Mouse (Mus musculus): Measurements from ENCODE around the gene Sobp.
A peak's percentile ranks its signal among the peaks of the same experiment; 100 is the strongest.

Sobp gene

GRCm38 (mm10) chr10:43174326-43175155 lies at the start of gene Sobp, which contains the start of gene 9030612E09Rik:
Sobp (minus strand) TSS chr10:43174530.
9030612E09Rik (plus strand) TSS chr10:43174704.
- no peak for DNase-seq (ENCODE audit: extremely low spot score, low read depth, low spot score)

GRCm38 (mm10) chr10:43223391-43223790 lies 49.1 kb upstream of the Sobp start:
- no peak for DNase-seq (ENCODE audit: extremely low spot score, low read depth, low spot score)

- DNase-seq (ENCODE audit: extremely low spot score, low read depth, low spot score), result no peak
Measured at GRCm38 (mm10) chr10:43221659-43222058, 47.3 kb upstream of the Sobp start.

GRCm38 (mm10) chr10:43220910-43221625 lies 46.7 kb upstream of the Sobp start, which contains the start of gene Pdss2:
Pdss2 (plus strand) TSS chr10:43221486.
- DNase-seq (ENCODE audit: extremely low spot score, low read depth, low spot score), result peak; percentile 58

GRCm38 (mm10) chr10:43220479-43220878 lies 46.1 kb upstream of the Sobp start:
- no peak for DNase-seq (ENCODE audit: extremely low spot score, low read depth, low spot score)

GRCm38 (mm10) chr10:43217361-43217900 lies 43.1 kb upstream of the Sobp start:
- DNase-seq (ENCODE audit: extremely low spot score, low read depth, low spot score), result no peak

GRCm38 (mm10) chr10:43211866-43212265 lies 37.5 kb upstream of the Sobp start:
- no peak for DNase-seq (ENCODE audit: extremely low spot score, low read depth, low spot score)

- DNase-seq (ENCODE audit: extremely low spot score, low read depth, low spot score), result no peak
Measured at GRCm38 (mm10) chr10:43203865-43204264, 29.5 kb upstream of the Sobp start.

- DNase-seq (ENCODE audit: extremely low spot score, low read depth, low spot score), result no peak
Measured at GRCm38 (mm10) chr10:43200206-43200605, 25.9 kb upstream of the Sobp start.

GRCm38 (mm10) chr10:43180313-43180912 lies 6.1 kb upstream of the Sobp start:
- no peak for DNase-seq (ENCODE audit: extremely low spot score, low read depth, low spot score)

GRCm38 (mm10) chr10:43175156-43175601 lies 849 bp upstream of the Sobp start:
- DNase-seq (ENCODE audit: extremely low spot score, low read depth, low spot score), result no peak

GRCm38 (mm10) chr10:43173828-43174325 lies 453 bp downstream of the Sobp start:
- DNase-seq (ENCODE audit: extremely low spot score, low read depth, low spot score), result no peak

GRCm38 (mm10) chr10:43173141-43173827 lies 1.0 kb downstream of the Sobp start:
- no peak for DNase-seq (ENCODE audit: extremely low spot score, low read depth, low spot score)

- DNase-seq (ENCODE audit: extremely low spot score, low read depth, low spot score), result no peak
Measured at GRCm38 (mm10) chr10:43172554-43172953, 1.8 kb downstream of the Sobp start.

GRCm38 (mm10) chr10:43172066-43172465 lies 2.3 kb downstream of the Sobp start:
- no peak for DNase-seq (ENCODE audit: extremely low spot score, low read depth, low spot score)

- DNase-seq (ENCODE audit: extremely low spot score, low read depth, low spot score), result peak; percentile 71
Measured at GRCm38 (mm10) chr10:43171106-43171505, 3.2 kb downstream of the Sobp start.

- DNase-seq (ENCODE audit: extremely low spot score, low read depth, low spot score), result no peak
Measured at GRCm38 (mm10) chr10:43168847-43169246, 5.5 kb downstream of the Sobp start.

GRCm38 (mm10) chr10:43166817-43167216 lies 7.5 kb downstream of the Sobp start:
- DNase-seq (ENCODE audit: extremely low spot score, low read depth, low spot score), result no peak

GRCm38 (mm10) chr10:43166146-43166545 lies 8.2 kb downstream of the Sobp start:
- DNase-seq (ENCODE audit: extremely low spot score, low read depth, low spot score), result no peak

GRCm38 (mm10) chr10:43164406-43164805 lies 9.9 kb downstream of the Sobp start:
- DNase-seq (ENCODE audit: extremely low spot score, low read depth, low spot score), result no peak

Measured in hindlimb bud, embryonic 11.5 days (tissue).